Mouse (Mus musculus): ENCODE data around the gene Gtf3a. TPM values are rescaled to one million over a fixed set of nuclear protein-coding genes. Genes with fewer than 3 reads are reported as not detected.
A peak's percentile ranks its signal among the peaks of the same experiment; 100 is the strongest.

Gene Gtf3a
- polyA plus RNA-seq, 1 experiment from 2014 or later = 99.5 TPM

GRCm38 (mm10) chr5:146946682-146947081 is 1.8 kb upstream of the Gtf3a start:
- ATAC-seq (ENCODE audit: low FRiP score) (no peak), DNase-seq (ENCODE audit: low spot score) (no peak)
- Histone ChIP-seq H3K4me3 (replicated peaks; ENCODE audit: low read length) (no peak overlapping the region), H3K9ac (no peak overlapping the region), H3K27ac (no peak overlapping the region), H3K9me3 (ENCODE audit: control insufficient read depth, low read length) (no peaks in the 10 kb centered on the region), H3K27me3 (ENCODE audit: control insufficient read depth, insufficient read depth, low read length) (no peaks in the 10 kb centered on the region), H3K4me2 (replicated peaks) (no peak overlapping the region), H3K4me1 (replicated peaks; ENCODE audit: control insufficient read depth, insufficient read depth, low read length) (peaks cover 8% of the 10 kb centered on the region), H3K36me3 (replicated peaks; ENCODE audit: control insufficient read depth, insufficient read depth) (peaks cover 13% of the 10 kb centered on the region)
- WGBS = 89% methylated on average over 9 of the region's 9 CpGs

- H3K9ac ChIP-seq = no peak overlapping the region
- 94% methylated on average over 6 of the region's 6 CpGs for WGBS
- H3K4me1 ChIP-seq (replicated peaks; ENCODE audit: control insufficient read depth, insufficient read depth, low read length) = peaks cover 8% of the 10 kb centered on the region
- ATAC-seq (ENCODE audit: low FRiP score) (no peak), DNase-seq (ENCODE audit: low spot score) (no peak)
- no peak overlapping the region for H3K4me2 ChIP-seq (replicated peaks)
- no peaks in the 10 kb centered on the region for H3K27me3 ChIP-seq (ENCODE audit: control insufficient read depth, insufficient read depth, low read length)
- H3K27ac ChIP-seq = no peak overlapping the region
- H3K9me3 ChIP-seq (ENCODE audit: control insufficient read depth, low read length) = no peaks in the 10 kb centered on the region
- no peak overlapping the region for H3K4me3 ChIP-seq (replicated peaks; ENCODE audit: low read length)
- H3K36me3 ChIP-seq (replicated peaks; ENCODE audit: control insufficient read depth, insufficient read depth) = peaks cover 21% of the 10 kb centered on the region
Observed at GRCm38 (mm10) chr5:146947497-146947896, 960 bp upstream of the Gtf3a start.

GRCm38 (mm10) chr5:146948041-146948507 is 383 bp upstream of the Gtf3a start:
- Histone ChIP-seq H3K9ac (peak overlapping the region; percentile 80), H3K27me3 (ENCODE audit: control insufficient read depth, insufficient read depth, low read length) (no peaks in the 10 kb centered on the region), H3K4me2 (replicated peaks) (peak overlapping the region; percentile 88), H3K36me3 (replicated peaks; ENCODE audit: control insufficient read depth, insufficient read depth) (peaks cover 27% of the 10 kb centered on the region), H3K27ac (peak overlapping the region; percentile 79), H3K9me3 (ENCODE audit: control insufficient read depth, low read length) (no peaks in the 10 kb centered on the region), H3K4me3 (replicated peaks; ENCODE audit: low read length) (peak overlapping the region; percentile 51), H3K4me1 (replicated peaks; ENCODE audit: control insufficient read depth, insufficient read depth, low read length) (peaks cover 8% of the 10 kb centered on the region)
- no peak for ATAC-seq (ENCODE audit: low FRiP score)
- no peak for DNase-seq (ENCODE audit: low spot score)
- WGBS = 32% methylated on average over 10 of the region's 10 CpGs

GRCm38 (mm10) chr5:146954576-146954975 is 6.1 kb downstream of the Gtf3a start:
- peaks cover 87% of the 10 kb centered on the region for H3K36me3 ChIP-seq (replicated peaks; ENCODE audit: control insufficient read depth, insufficient read depth)
- H3K9ac ChIP-seq = no peak overlapping the region
- H3K27ac ChIP-seq = no peak overlapping the region
- WGBS = 89% methylated on average over 7 of the region's 7 CpGs
- DNase-seq (ENCODE audit: low spot score) (no peak), ATAC-seq (ENCODE audit: low FRiP score) (no peak)
- H3K4me2 ChIP-seq (replicated peaks) = no peak overlapping the region
- H3K27me3 ChIP-seq (ENCODE audit: control insufficient read depth, insufficient read depth, low read length) = no peaks in the 10 kb centered on the region
- no peak overlapping the region for H3K4me3 ChIP-seq (replicated peaks; ENCODE audit: low read length)
- no peaks in the 10 kb centered on the region for H3K9me3 ChIP-seq (ENCODE audit: control insufficient read depth, low read length)
- peaks cover 2% of the 10 kb centered on the region; the same call in 1 of the 2 replicates for H3K4me1 ChIP-seq (replicated peaks; ENCODE audit: control insufficient read depth, insufficient read depth, low read length)

DNA sequence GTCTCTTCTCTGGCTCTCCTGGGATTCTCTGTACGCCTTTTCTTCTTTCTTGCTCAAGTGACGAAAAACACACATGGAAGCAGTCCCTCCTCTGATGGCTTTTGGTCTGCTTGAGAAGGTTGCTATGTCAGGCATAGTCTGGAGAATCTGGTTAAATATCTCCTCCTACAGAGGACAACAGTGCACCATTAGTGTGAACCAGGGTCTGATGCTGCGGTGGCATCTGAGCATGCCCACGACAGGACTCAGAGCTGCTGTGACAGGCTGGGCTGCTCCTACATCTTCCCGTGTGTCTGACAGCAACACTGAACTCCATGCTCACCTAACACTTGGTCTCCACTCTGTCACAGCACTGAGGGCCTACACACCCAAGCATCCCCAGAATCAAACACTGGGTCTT is 7.2 kb downstream of the Gtf3a start:
- Histone ChIP-seq H3K27ac (no peak overlapping the region), H3K9me3 (ENCODE audit: control insufficient read depth, low read length) (no peaks in the 10 kb centered on the region), H3K4me2 (replicated peaks) (no peak overlapping the region), H3K36me3 (replicated peaks; ENCODE audit: control insufficient read depth, insufficient read depth) (peaks cover 88% of the 10 kb centered on the region), H3K4me1 (replicated peaks; ENCODE audit: control insufficient read depth, insufficient read depth, low read length) (no peaks in the 10 kb centered on the region), H3K9ac (no peak overlapping the region), H3K4me3 (replicated peaks; ENCODE audit: low read length) (no peak overlapping the region), H3K27me3 (ENCODE audit: control insufficient read depth, insufficient read depth, low read length) (no peaks in the 10 kb centered on the region)
- DNase-seq (ENCODE audit: low spot score) (no peak), ATAC-seq (ENCODE audit: low FRiP score) (no peak)
- WGBS = 89% methylated on average over 5 of the region's 5 CpGs

- DNase-seq (ENCODE audit: low spot score) (no peak), ATAC-seq (ENCODE audit: low FRiP score) (no peak)
- Histone ChIP-seq H3K27ac (no peak overlapping the region), H3K4me3 (replicated peaks; ENCODE audit: low read length) (no peak overlapping the region), H3K4me1 (replicated peaks; ENCODE audit: control insufficient read depth, insufficient read depth, low read length) (no peaks in the 10 kb centered on the region), H3K36me3 (replicated peaks; ENCODE audit: control insufficient read depth, insufficient read depth) (peaks cover 78% of the 10 kb centered on the region), H3K27me3 (ENCODE audit: control insufficient read depth, insufficient read depth, low read length) (no peaks in the 10 kb centered on the region), H3K9ac (no peak overlapping the region), H3K4me2 (replicated peaks) (no peak overlapping the region), H3K9me3 (ENCODE audit: control insufficient read depth, low read length) (no peaks in the 10 kb centered on the region)
- WGBS = 95% methylated on average over 18 of the region's 18 CpGs
Observed at GRCm38 (mm10) chr5:146956678-146957077, 8.2 kb downstream of the Gtf3a start.

DNA sequence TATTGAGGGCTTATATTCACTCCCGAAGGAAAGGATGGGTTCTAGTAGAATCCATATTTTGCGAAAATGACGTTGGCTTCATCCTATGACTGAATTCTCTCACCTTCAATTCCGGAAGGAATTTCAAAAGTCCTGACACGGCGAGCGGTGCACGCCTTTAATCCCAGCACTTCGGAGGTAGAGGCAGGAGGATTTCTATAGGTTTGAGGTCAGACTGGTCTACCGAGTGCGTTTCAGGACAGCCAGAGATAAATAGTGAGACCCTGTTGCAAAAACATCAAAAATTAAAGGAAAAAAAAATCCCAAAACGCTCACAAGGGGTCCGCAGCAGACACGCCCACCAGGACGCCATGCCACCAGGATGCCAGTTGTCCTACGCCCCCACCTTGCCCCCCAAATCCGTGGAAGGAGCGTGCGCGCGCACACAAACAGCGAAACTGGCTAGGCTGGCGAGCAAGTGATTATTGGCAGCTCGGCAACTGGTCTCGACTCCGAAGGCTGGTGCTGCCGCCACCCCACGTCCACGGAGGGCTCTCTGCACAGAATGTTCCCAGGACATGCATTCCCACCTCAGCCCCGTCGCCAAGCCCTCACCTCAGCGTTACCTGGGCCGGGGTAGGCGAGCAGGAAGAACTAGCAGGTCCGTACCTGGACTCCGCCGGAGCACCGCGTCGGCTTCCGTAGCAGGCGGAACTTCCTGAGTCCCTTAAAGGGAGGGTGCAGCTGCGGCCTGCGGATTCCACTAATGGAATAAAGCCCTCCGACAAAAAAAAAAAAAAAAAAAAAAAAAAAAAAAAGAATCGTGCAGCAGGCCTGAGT is 14.9 kb downstream of the Gtf3a start, which contains the start of gene Mtif3:
Mtif3 (minus strand) TSS at position 683 of the 819 bp plus-strand sequence.
- peak; percentile 85 for ATAC-seq (ENCODE audit: low FRiP score)
- peak; percentile 87 for DNase-seq (ENCODE audit: low spot score)

GRCm38 (mm10) chr5:146963937-146964278 is 15.5 kb downstream of the Gtf3a start:
- Histone ChIP-seq H3K9me3 (ENCODE audit: control insufficient read depth, low read length) (no peaks in the 10 kb centered on the region), H3K27ac (no peak overlapping the region), H3K4me3 (replicated peaks; ENCODE audit: low read length) (peak overlapping the region; percentile 54), H3K27me3 (ENCODE audit: control insufficient read depth, insufficient read depth, low read length) (no peaks in the 10 kb centered on the region), H3K4me2 (replicated peaks) (peak overlapping the region; percentile 71), H3K9ac (peak overlapping the region; percentile 55), H3K4me1 (replicated peaks; ENCODE audit: control insufficient read depth, insufficient read depth, low read length) (peaks cover 11% of the 10 kb centered on the region), H3K36me3 (replicated peaks; ENCODE audit: control insufficient read depth, insufficient read depth) (peaks cover 8% of the 10 kb centered on the region; the same call in 1 of the 2 replicates)
- DNase-seq (ENCODE audit: low spot score) (no peak), ATAC-seq (ENCODE audit: low FRiP score) (0 out of 2 replicates have a peak, but pooled peaks have one; percentile 32)
- WGBS = 50% methylated on average over 8 of the region's 8 CpGs

More for the DNA sequence above, 14.9 kb downstream of the Gtf3a start, which contains the start of gene Mtif3:
- H3K9me3 ChIP-seq (ENCODE audit: control insufficient read depth, low read length) = no peaks in the 10 kb centered on the region
- H3K27ac ChIP-seq = peak within 1 kb of the TSS; percentile 28
- H3K4me1 ChIP-seq (replicated peaks; ENCODE audit: control insufficient read depth, insufficient read depth, low read length) = peaks cover 11% of the 10 kb centered on the region
- peak within 1 kb of the TSS; percentile 71 for H3K4me2 ChIP-seq (replicated peaks)
- no peaks in the 10 kb centered on the region for H3K27me3 ChIP-seq (ENCODE audit: control insufficient read depth, insufficient read depth, low read length)
- peaks cover 14% of the 10 kb centered on the region; the same call in 1 of the 2 replicates for H3K36me3 ChIP-seq (replicated peaks; ENCODE audit: control insufficient read depth, insufficient read depth)
- H3K4me3 ChIP-seq (replicated peaks; ENCODE audit: low read length) = peak within 1 kb of the TSS; percentile 54
- H3K9ac ChIP-seq = peak within 1 kb of the TSS; percentile 55
- 2% methylated on average over 46 of the region's 46 CpGs for WGBS

DNA sequence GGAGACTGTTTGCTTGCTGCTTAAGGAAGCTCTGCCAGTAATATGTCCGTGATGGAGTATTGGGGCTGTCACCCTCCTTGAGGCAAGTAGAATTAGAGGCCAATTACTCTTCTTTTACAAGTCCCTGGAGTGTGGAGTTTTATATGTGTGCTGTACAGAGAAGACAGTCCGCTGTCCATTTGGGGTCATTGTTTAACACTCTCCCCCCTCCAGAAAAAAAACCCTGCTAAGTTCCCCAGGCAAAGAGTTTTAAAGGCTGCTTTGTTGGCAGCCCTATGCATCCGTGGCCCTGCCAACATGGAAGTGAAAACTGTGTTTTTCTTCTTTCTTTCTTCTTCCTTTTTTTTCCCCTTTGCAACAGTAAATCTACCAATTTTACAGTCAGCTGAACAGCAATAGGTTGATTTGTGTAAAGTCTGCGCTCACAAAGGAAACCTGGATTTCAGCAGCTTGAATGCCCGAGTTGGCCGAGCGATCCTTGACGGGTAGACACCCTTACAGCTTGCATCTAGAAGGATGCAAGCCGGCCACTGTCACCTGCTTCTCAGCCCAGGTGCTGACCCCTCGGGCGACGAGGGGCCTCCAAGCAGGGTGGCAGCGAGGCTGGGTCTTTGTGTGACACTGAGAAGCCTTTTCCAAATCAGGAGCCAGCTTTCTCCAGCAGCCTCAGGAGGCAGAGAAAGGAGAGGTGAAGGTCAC is 20.4 kb downstream of the Gtf3a start:
- H3K36me3 ChIP-seq (replicated peaks; ENCODE audit: control insufficient read depth, insufficient read depth) = no peaks in the 10 kb centered on the region
- ATAC-seq (ENCODE audit: low FRiP score) (no peak), DNase-seq (ENCODE audit: low spot score) (no peak)
- no peaks in the 10 kb centered on the region for H3K27me3 ChIP-seq (ENCODE audit: control insufficient read depth, insufficient read depth, low read length)
- H3K4me2 ChIP-seq (replicated peaks) = no peak overlapping the region
- H3K4me1 ChIP-seq (replicated peaks; ENCODE audit: control insufficient read depth, insufficient read depth, low read length) = peaks cover 4% of the 10 kb centered on the region
- H3K4me3 ChIP-seq (replicated peaks; ENCODE audit: low read length) = no peak overlapping the region
- no peaks in the 10 kb centered on the region for H3K9me3 ChIP-seq (ENCODE audit: control insufficient read depth, low read length)
- 17% methylated on average over 13 of the region's 13 CpGs for WGBS
- H3K27ac ChIP-seq = no peak overlapping the region
- H3K9ac ChIP-seq = no peak overlapping the region; the same call in 1 of the 2 replicates

Measured in hindbrain, embryonic 14.5 days (tissue).